Mouse (Mus musculus) liver (tissue): ENCODE measurements around the gene Nav2.

Experiments used
- DNase-seq: peaks from one replicate; pipeline ENCODE4 v3.0.0-alpha.2; 2020; ENCODE audit warnings: mixed read lengths

Gene Nav2

GRCm38 (mm10) chr7:49534208-49534607 lies 625.7 kb downstream of the Nav2 start:
- DNase-seq: no peak

- DNase-seq: no peak
Measured at GRCm38 (mm10) chr7:49538360-49538759, 629.8 kb downstream of the Nav2 start.

- no peak for DNase-seq
Measured at GRCm38 (mm10) chr7:49540181-49540580, 631.7 kb downstream of the Nav2 start.

- no peak for DNase-seq
Measured at GRCm38 (mm10) chr7:49542135-49542534, 633.6 kb downstream of the Nav2 start.

- DNase-seq: no peak
Measured at GRCm38 (mm10) chr7:49544775-49545705, 636.5 kb downstream of the Nav2 start.

GRCm38 (mm10) chr7:49545706-49546097 lies 637.2 kb downstream of the Nav2 start:
- DNase-seq: no peak

GRCm38 (mm10) chr7:49548397-49548796 lies 639.9 kb downstream of the Nav2 start:
- no peak for DNase-seq

GRCm38 (mm10) chr7:49553236-49553981 lies 644.9 kb downstream of the Nav2 start:
- no peak for DNase-seq

GRCm38 (mm10) chr7:49558240-49558640 lies 649.7 kb downstream of the Nav2 start:
- no peak for DNase-seq

- peak; percentile 16 for DNase-seq
Measured at GRCm38 (mm10) chr7:49558895-49559294, 650.4 kb downstream of the Nav2 start.

GRCm38 (mm10) chr7:49560012-49560411 lies 651.5 kb downstream of the Nav2 start:
- no peak for DNase-seq

GRCm38 (mm10) chr7:49562404-49562803 lies 653.9 kb downstream of the Nav2 start:
- DNase-seq: no peak

- DNase-seq: no peak
Measured at GRCm38 (mm10) chr7:49562851-49563250, 654.3 kb downstream of the Nav2 start.

- no peak for DNase-seq
Measured at GRCm38 (mm10) chr7:49565084-49565483, 656.6 kb downstream of the Nav2 start.

- DNase-seq: no peak
Measured at GRCm38 (mm10) chr7:49565798-49566197, 657.3 kb downstream of the Nav2 start.

GRCm38 (mm10) chr7:49567346-49568034 lies 659.0 kb downstream of the Nav2 start:
- DNase-seq: no peak

GRCm38 (mm10) chr7:49569646-49570045 lies 661.1 kb downstream of the Nav2 start:
- no peak for DNase-seq

GRCm38 (mm10) chr7:49571606-49572005 lies 663.1 kb downstream of the Nav2 start:
- no peak for DNase-seq

GRCm38 (mm10) chr7:49575226-49575625 lies 666.7 kb downstream of the Nav2 start:
- no peak for DNase-seq

- no peak for DNase-seq
Measured at GRCm38 (mm10) chr7:49577096-49577495, 668.6 kb downstream of the Nav2 start.

GRCm38 (mm10) chr7:49581951-49582350 lies 673.4 kb downstream of the Nav2 start:
- DNase-seq: no peak

- DNase-seq: no peak
Measured at GRCm38 (mm10) chr7:49582551-49582950, 674.0 kb downstream of the Nav2 start.

- no peak for DNase-seq
Measured at GRCm38 (mm10) chr7:49583176-49583575, 674.7 kb downstream of the Nav2 start.
